Mouse (Mus musculus) MEL (cell line): ENCODE results near the gene Gm20388. TPM values are rescaled to one million over a fixed set of nuclear protein-coding genes. Genes with fewer than 3 reads are reported as not detected.

Source experiments
- DNase-seq: peaks from one replicate; pipeline ENCODE4 v3.0.0; 2011; ENCODE audit warnings: low read depth, low spot score
- H3K27ac ChIP-seq: 2 replicates; pipeline ENCODE4 v1.5.1; 2012; ENCODE audit warnings: low read depth, mild to moderate bottlenecking, control low read depth, low read length, moderate library complexity; ENCODE audit not compliant: control insufficient read depth
- H3K27me3 ChIP-seq, 2 experiments: fragments of 150-350 bp in 1 of 2; sonication (generic) in 1 of 2; 2 replicates each; pipeline ENCODE4 v1.6.1; 2012; ENCODE audit warnings: low read length in 2 of 2, mild to moderate bottlenecking in 2 of 2, improper control_type of control experiment in 1 of 2, moderate library complexity in 1 of 2; ENCODE audit not compliant: insufficient read depth in 2 of 2, control insufficient read depth in 1 of 2
- H3K36me3 ChIP-seq, 2 experiments: 2 replicates each; pipeline ENCODE4 v1.6.1; 2012 to 2014; ENCODE audit warnings: low read length in 2 of 2, improper control_type of control experiment in 1 of 2, inconsistent platforms in 1 of 2, mild to moderate bottlenecking in 1 of 2; ENCODE audit not compliant: insufficient read depth in 2 of 2, control insufficient read depth in 1 of 2
- H3K4me1 ChIP-seq, 2 experiments: fragments of 150-350 bp in 1 of 2; sonication (generic) in 1 of 2; 2 replicates each; pipeline ENCODE4 v1.6.1; 2012; ENCODE audit warnings: low read length in 2 of 2, improper control_type of control experiment in 1 of 2, mild to moderate bottlenecking in 1 of 2; ENCODE audit not compliant: insufficient read depth in 2 of 2, control insufficient read depth in 1 of 2
- H3K4me3 ChIP-seq, 2 experiments: fragments of 150-350 bp in 1 of 2; sonication (generic) in 1 of 2; 2 replicates each; pipeline ENCODE4 v1.5.1; 2012; ENCODE audit warnings: low read depth in 2 of 2, low read length in 2 of 2, mild to moderate bottlenecking in 2 of 2, moderate library complexity in 2 of 2, control low read depth in 1 of 2, improper control_type of control experiment in 1 of 2; ENCODE audit not compliant: control insufficient read depth in 1 of 2, insufficient read depth in 1 of 2
- H3K79me2 ChIP-seq: 2 replicates; pipeline ENCODE4 v1.6.1; 2012; ENCODE audit warnings: mild to moderate bottlenecking, low read length, moderate library complexity; ENCODE audit not compliant: control insufficient read depth, poor library complexity, insufficient read depth
- H3K9ac ChIP-seq: 2 replicates; pipeline ENCODE4 v1.6.1; 2012; ENCODE audit warnings: low read depth, mild to moderate bottlenecking, control low read depth, low read length, moderate library complexity; ENCODE audit not compliant: control insufficient read depth, poor library complexity, severe bottlenecking
- H3K9me3 ChIP-seq: fragments of 150-350 bp; sonication (generic); replicated peaks from 2 replicates; pipeline ENCODE4 v1.6.1; 2012; ENCODE audit warnings: mild to moderate bottlenecking, low read length, improper control_type of control experiment, moderate library complexity; ENCODE audit not compliant: insufficient read depth
- CTCF ChIP-seq, 3 experiments: IDR thresholded peaks in 2 of 3; conservative IDR thresholded peaks in 1 of 3; 2 replicates each; pipeline ENCODE4 v1.5.1; 2011 to 2012; ENCODE audit warnings: low read length in 3 of 3, low read depth in 2 of 3, mild to moderate bottlenecking in 2 of 3, improper control_type of control experiment in 1 of 3, inconsistent platforms in 1 of 3, mixed read lengths in 1 of 3, moderate library complexity in 1 of 3; ENCODE audit not compliant: control insufficient read depth in 1 of 3, insufficient read depth in 1 of 3, poor library complexity in 1 of 3, severe bottlenecking in 1 of 3
- MAFK ChIP-seq: IDR thresholded peaks from 2 replicates; pipeline ENCODE4 v1.6.1; 2011; ENCODE audit warnings: low read depth, mild to moderate bottlenecking, low read length, improper control_type of control experiment, borderline replicate concordance
- RAD21 ChIP-seq: IDR thresholded peaks from 2 replicates; pipeline ENCODE4 v1.6.1; 2011; ENCODE audit warnings: mild to moderate bottlenecking, low read depth, low read length, improper control_type of control experiment
- SIN3A ChIP-seq: IDR thresholded peaks from 2 replicates; pipeline ENCODE4 v1.6.1; 2012; ENCODE audit warnings: low read length, improper control_type of control experiment, inconsistent platforms
- SMC3 ChIP-seq: IDR thresholded peaks from 2 replicates; pipeline ENCODE4 v1.6.1; 2011; ENCODE audit warnings: low read depth, low read length, improper control_type of control experiment
- TAL1 ChIP-seq: IDR thresholded peaks from 2 replicates; pipeline ENCODE4 v1.6.1; 2012; ENCODE audit warnings: mild to moderate bottlenecking, inconsistent platforms, low read length, moderate library complexity, mixed read lengths
- USF1 ChIP-seq: IDR thresholded peaks from 2 replicates; pipeline ENCODE4 v1.6.1; 2014; ENCODE audit warnings: low read depth, mild to moderate bottlenecking, inconsistent platforms, low read length, improper control_type of control experiment, moderate library complexity
- ZC3H11A ChIP-seq: IDR thresholded peaks from 2 replicates; pipeline ENCODE4 v1.6.1; 2012; ENCODE audit warnings: low read depth, mild to moderate bottlenecking, inconsistent platforms, low read length, improper control_type of control experiment
- polyA plus RNA-seq, 2 experiments: library from polyadenylated mRNA; stranded (reverse) in 1 of 2; unstranded in 1 of 2; fragments of >175 nt in 1 of 2; fragments of >200 nt in 1 of 2; gene quantifications; 2 replicates each; pipeline versions ENCODE4 v1.2.1 to v1.2.4; 2012; ENCODE audit warnings: low replicate concordance in 2 of 2, low read depth in 1 of 2; ENCODE audit not compliant: insufficient read length in 2 of 2, insufficient read depth in 1 of 2, missing spikeins in 1 of 2
- total RNA-seq: library from RNA; depleted of rRNA; stranded (reverse); fragments of 300-350 nt; gene quantifications from 2 replicates; pipeline ENCODE4 v1.2.3, GENCODE M21; 2012

Gm20388 gene
- total and polyA plus RNA-seq, 3 experiments, result 11.1 to 17.8 TPM; not detected in 1

DNA sequence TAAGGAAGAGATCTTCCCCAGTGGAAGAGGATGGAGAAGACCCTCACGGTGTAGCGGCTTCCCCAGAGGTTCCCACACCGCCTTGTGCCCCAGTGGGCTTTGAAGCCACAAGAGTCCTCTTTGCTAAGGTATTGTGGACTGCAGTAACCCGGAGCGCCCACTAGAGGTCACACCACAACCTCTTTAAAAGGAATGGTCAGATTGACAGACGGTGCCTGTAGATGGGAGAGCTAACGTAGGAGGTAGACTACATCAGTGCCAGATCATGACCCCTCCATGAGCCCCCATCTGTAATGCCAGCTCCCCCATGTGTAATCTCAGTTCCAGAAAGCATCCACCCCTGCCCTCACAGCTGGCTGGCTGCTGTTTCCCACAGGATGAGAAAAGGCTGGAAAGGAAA lies 1636.5 kb downstream of the Gm20388 start:
- TF ChIP-seq SIN3A (no peak), ZC3H11A (peak; percentile 77), MAFK (no peak), CTCF (IDR thresholded peaks at IDR 0.05 in 2 of 3, conservative IDR thresholded peaks at IDR 0.05 in 1 of 3; ENCODE audit: control insufficient read depth in 1 of 3, insufficient read depth in 1 of 3, low read depth in 2 of 3, low read length in 3 of 3, poor library complexity in 1 of 3, severe bottlenecking in 1 of 3) (peak; percentile 90 to 93 (median 92)), RAD21 (peak; percentile 90), SMC3 (peak; percentile 83)

GRCm38 (mm10) chr8:121550056-121550455 lies 1639.4 kb downstream of the Gm20388 start:
- H3K9ac ChIP-seq, result no peak overlapping the region
- no peak for TF ChIP-seq TAL1
- TF ChIP-seq, all 39 proteins: peak for 0
- Histone ChIP-seq H3K36me3 (no peaks in the 10 kb centered on the region), H3K9me3 (no peaks in the 10 kb centered on the region), H3K27ac (no peak overlapping the region), H3K4me1 (no peaks in the 10 kb centered on the region), H3K79me2 (no peaks in the 10 kb centered on the region), H3K27me3 (no peaks in the 10 kb centered on the region), H3K4me3 (no peak overlapping the region)
- DNase-seq, result no peak

More for the DNA sequence above, 1636.5 kb downstream of the Gm20388 start:
- H3K4me3 ChIP-seq, result no peak overlapping the region
- peak; percentile 80 for DNase-seq
- no peak overlapping the region for H3K9ac ChIP-seq
- no peaks in the 10 kb centered on the region for H3K9me3 ChIP-seq
- H3K27ac ChIP-seq, result no peak overlapping the region
- H3K79me2 ChIP-seq, result no peaks in the 10 kb centered on the region
- no peaks in the 10 kb centered on the region for H3K36me3 ChIP-seq
- H3K4me1 ChIP-seq, result no peaks in the 10 kb centered on the region
- H3K27me3 ChIP-seq, result no peaks in the 10 kb centered on the region

- Histone ChIP-seq H3K9ac (no peak overlapping the region), H3K79me2 (no peaks in the 10 kb centered on the region), H3K9me3 (no peaks in the 10 kb centered on the region), H3K4me1 (no peaks in the 10 kb centered on the region), H3K27me3 (no peaks in the 10 kb centered on the region), H3K36me3 (no peaks in the 10 kb centered on the region; a peak in 1 of 4 replicates)
- no peak for DNase-seq
- TF ChIP-seq USF1, result no peak
- TF ChIP-seq, all 39 proteins: peak for 0
- Histone ChIP-seq H3K27ac (no peak overlapping the region), H3K4me3 (no peak overlapping the region)
These were observed 1640.7 kb downstream of the Gm20388 start for GRCm38 (mm10) chr8:121551065-121551985.
